Mouse (Mus musculus): ENCODE data around the gene Hist1h4b. TPM values are rescaled to one million over a fixed set of nuclear protein-coding genes. Genes with fewer than 3 reads are reported as not detected.
"Not testable (repeated sequence)": the region's sequence is repeated elsewhere in the genome, so short reads cannot be mapped to it uniquely, and the experiment has no call there.

Hist1h4b gene
- polyA plus RNA-seq, 1 experiment: 11.8 TPM

GRCm38 (mm10) chr13:23745381-23746161 is 11.2 kb upstream of the Hist1h4b start, which contains the start of gene Hist1h3c:
Hist1h3c (minus strand) TSS chr13:23745602.
- peaks cover 9% of the 10 kb centered on the region for H3K36me3 ChIP-seq (ENCODE audit: control insufficient read depth)
- TF ChIP-seq GATA1 (IDR thresholded peaks at IDR 0.05; ENCODE audit: low read length): peak; percentile 24; the same call in 1 of the 2 replicates
- no peak for TF ChIP-seq TAL1 (IDR thresholded peaks at IDR 0.05; ENCODE audit: low read length)
- peak within 1 kb of the TSS; percentile 79 for H3K4me3 ChIP-seq (replicated peaks)
- peaks cover 70% of the 10 kb centered on the region for H3K4me1 ChIP-seq (ENCODE audit: control insufficient read depth)
- H3K9me3 ChIP-seq (ENCODE audit: control insufficient read depth, low read length): no peaks in the 10 kb centered on the region
- H3K27me3 ChIP-seq (ENCODE audit: control insufficient read depth): no peaks in the 10 kb centered on the region

- H3K27me3 ChIP-seq (ENCODE audit: control insufficient read depth); H3K9me3 ChIP-seq (ENCODE audit: control insufficient read depth, low read length); H3K36me3 ChIP-seq (ENCODE audit: control insufficient read depth): not testable (repeated sequence)
- Histone ChIP-seq H3K4me3 (replicated peaks) (peak within 1 kb of the TSS; percentile 79), H3K4me1 (ENCODE audit: control insufficient read depth) (peaks cover 68% of the 10 kb centered on the region)
Observed at GRCm38 (mm10) chr13:23746201-23747080, 10.4 kb upstream of the Hist1h4b start, which contains the start of gene Hist1h2bb. Hist1h2bb (plus strand) TSS chr13:23746734.

DNA sequence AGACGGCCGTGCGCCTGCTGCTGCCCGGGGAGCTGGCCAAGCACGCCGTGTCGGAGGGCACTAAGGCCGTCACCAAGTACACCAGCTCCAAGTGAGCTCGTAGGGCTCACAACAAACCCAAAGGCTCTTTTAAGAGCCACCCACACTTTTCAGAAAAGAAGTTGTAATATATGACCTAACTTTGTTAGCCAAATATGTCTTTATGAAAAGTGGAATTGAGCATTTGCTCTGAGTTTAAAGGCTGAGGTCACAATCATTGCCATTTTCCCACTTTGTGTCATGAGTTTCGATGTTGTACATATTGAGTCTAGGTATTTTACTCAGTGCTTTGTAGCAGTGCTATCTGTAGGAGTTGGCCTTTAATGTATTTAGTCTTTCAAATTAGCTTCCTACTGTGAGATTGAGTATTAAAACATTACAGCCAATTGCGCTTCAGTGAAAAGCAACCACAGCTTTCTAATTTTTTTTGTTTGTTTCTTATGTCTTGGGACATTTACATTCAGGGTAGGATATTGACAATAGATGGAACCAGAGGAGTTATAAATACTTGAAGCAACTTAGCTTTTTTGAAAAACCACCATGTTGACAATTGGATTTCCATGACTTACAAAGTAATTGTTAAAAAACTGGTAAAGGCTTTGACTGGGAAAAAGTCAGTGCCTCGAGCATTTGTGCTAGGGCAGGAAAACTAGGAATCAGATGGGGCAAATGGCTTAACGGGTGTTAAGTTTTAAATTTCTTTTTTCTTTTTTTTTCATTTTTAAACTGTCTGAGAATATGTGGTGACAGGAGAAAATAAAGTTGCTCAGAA is 9.5 kb upstream of the Hist1h4b start:
- TF ChIP-seq GATA1 (IDR thresholded peaks at IDR 0.05; ENCODE audit: low read length): no peak
- TF ChIP-seq TAL1 (IDR thresholded peaks at IDR 0.05; ENCODE audit: low read length): no peak
- Histone ChIP-seq H3K4me3 (replicated peaks) (peak overlapping the region; percentile 63), H3K27me3 (ENCODE audit: control insufficient read depth) (no peaks in the 10 kb centered on the region), H3K36me3 (ENCODE audit: control insufficient read depth) (peaks cover 9% of the 10 kb centered on the region), H3K9me3 (ENCODE audit: control insufficient read depth, low read length) (no peaks in the 10 kb centered on the region), H3K4me1 (ENCODE audit: control insufficient read depth) (peaks cover 62% of the 10 kb centered on the region)

- H3K4me3 ChIP-seq (replicated peaks): peak overlapping the region; percentile 63
- peaks cover 58% of the 10 kb centered on the region for H3K4me1 ChIP-seq (ENCODE audit: control insufficient read depth)
- H3K9me3 ChIP-seq (ENCODE audit: control insufficient read depth, low read length): no peaks in the 10 kb centered on the region
- TF ChIP-seq GATA1 (IDR thresholded peaks at IDR 0.05; ENCODE audit: low read length): no peak
- no peak for TF ChIP-seq TAL1 (IDR thresholded peaks at IDR 0.05; ENCODE audit: low read length)
- peaks cover 9% of the 10 kb centered on the region for H3K36me3 ChIP-seq (ENCODE audit: control insufficient read depth)
- H3K27me3 ChIP-seq (ENCODE audit: control insufficient read depth): no peaks in the 10 kb centered on the region
Observed at GRCm38 (mm10) chr13:23747892-23748288, 8.9 kb upstream of the Hist1h4b start.

DNA sequence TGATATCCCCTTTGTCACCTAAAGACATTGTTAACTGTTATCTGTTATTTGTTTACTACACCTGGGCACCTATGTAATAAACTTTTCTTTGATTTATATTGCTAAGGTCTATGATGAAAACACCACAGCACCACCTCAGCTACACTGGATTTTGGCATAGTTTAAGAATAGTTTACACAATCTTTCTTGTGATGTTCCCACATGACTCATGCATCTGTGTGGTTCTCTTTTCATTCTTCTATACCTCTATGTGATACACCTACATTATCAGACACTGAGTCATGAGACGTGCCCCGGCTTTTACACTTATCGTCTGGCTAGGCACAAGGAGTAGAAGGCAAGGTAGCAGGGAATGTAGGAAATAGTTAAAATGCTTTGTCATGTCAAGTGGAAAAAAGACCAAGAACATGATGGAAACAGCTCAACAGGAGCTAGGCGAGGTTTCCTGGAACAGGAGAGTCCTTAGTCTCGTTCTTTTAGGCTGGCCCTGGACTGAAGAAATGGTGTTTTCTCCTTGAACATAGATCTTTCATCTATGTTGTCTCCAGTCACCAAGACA is 7.2 kb upstream of the Hist1h4b start:
- H3K36me3 ChIP-seq (ENCODE audit: control insufficient read depth): peaks cover 4% of the 10 kb centered on the region
- peaks cover 57% of the 10 kb centered on the region for H3K4me1 ChIP-seq (ENCODE audit: control insufficient read depth)
- no peaks in the 10 kb centered on the region for H3K9me3 ChIP-seq (ENCODE audit: control insufficient read depth, low read length)
- H3K27me3 ChIP-seq (ENCODE audit: control insufficient read depth): no peaks in the 10 kb centered on the region
- H3K4me3 ChIP-seq (replicated peaks): no peak overlapping the region
- TF ChIP-seq TAL1 (IDR thresholded peaks at IDR 0.05; ENCODE audit: low read length) (no peak), GATA1 (IDR thresholded peaks at IDR 0.05; ENCODE audit: low read length) (no peak)

DNA sequence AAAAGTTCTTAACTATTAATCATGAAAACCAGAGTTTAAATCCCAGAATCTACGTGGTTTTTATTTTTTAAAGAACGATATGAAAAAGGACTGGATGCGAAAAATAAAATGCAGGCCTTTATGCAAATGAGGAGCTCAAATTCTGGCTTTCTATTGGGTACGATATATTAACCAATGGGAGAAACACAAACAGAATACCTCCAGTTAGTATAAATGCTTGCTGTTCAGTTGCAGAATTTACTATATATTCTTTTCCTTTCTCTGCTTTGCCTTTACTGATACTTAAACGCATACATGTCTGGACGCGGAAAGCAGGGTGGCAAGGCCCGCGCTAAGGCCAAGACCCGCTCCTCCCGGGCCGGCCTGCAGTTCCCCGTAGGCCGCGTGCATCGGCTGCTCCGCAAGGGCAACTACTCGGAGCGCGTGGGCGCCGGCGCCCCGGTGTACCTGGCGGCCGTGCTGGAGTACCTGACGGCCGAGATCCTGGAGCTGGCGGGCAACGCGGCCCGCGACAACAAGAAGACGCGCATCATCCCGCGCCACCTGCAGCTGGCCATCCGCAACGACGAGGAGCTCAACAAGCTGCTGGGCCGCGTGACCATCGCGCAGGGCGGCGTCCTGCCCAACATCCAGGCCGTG is 5.9 kb upstream of the Hist1h4b start, which contains the start of gene Hist1h2ab:
Gene Hist1h2ab, plus strand, starts transcription at position 288 of the 639 bp plus-strand sequence.
- not testable (repeated sequence) for H3K9me3 ChIP-seq (ENCODE audit: control insufficient read depth, low read length); H3K36me3 ChIP-seq (ENCODE audit: control insufficient read depth); H3K27me3 ChIP-seq (ENCODE audit: control insufficient read depth)
- peaks cover 66% of the 10 kb centered on the region for H3K4me1 ChIP-seq (ENCODE audit: control insufficient read depth)
- H3K4me3 ChIP-seq (replicated peaks): peak within 1 kb of the TSS; percentile 66

- peaks cover 70% of the 10 kb centered on the region for H3K4me1 ChIP-seq (ENCODE audit: control insufficient read depth)
- H3K36me3 ChIP-seq (ENCODE audit: control insufficient read depth): peaks cover 4% of the 10 kb centered on the region
- no peak for TF ChIP-seq TAL1 (IDR thresholded peaks at IDR 0.05; ENCODE audit: low read length)
Observed at GRCm38 (mm10) chr13:23751478-23751956, 5.3 kb upstream of the Hist1h4b start.

DNA sequence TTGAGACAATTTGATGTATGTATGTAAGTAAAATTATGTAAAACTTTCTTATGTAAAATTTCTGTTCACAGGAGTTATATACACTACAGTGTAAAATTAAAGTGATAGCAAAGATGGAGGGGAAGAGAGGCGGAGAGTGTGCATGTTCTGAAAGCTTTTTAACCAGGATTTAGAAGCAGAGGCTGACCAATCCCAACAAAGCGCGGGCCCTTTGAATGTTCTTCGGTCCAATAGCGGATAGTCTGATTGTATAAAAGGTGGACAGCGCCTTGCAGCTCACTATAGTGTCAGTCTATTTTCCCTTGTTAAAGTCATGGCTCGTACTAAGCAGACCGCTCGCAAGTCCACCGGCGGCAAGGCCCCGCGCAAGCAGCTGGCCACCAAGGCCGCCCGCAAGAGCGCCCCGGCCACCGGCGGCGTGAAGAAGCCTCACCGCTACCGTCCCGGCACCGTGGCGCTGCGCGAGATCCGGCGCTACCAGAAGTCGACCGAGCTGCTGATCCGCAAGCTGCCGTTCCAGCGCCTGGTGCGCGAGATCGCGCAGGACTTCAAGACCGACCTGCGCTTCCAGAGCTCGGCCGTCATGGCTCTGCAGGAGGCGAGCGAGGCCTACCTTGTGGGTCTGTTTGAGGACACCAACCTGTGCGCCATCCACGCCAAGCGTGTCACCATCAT is 4.6 kb upstream of the Hist1h4b start, which contains the start of gene Hist1h3b:
Gene Hist1h3b, plus strand, starts transcription at position 201 of the 675 bp plus-strand sequence.
- peak within 1 kb of the TSS; percentile 68 for H3K4me3 ChIP-seq (replicated peaks)
- H3K9me3 ChIP-seq (ENCODE audit: control insufficient read depth, low read length); H3K27me3 ChIP-seq (ENCODE audit: control insufficient read depth); H3K36me3 ChIP-seq (ENCODE audit: control insufficient read depth): not testable (repeated sequence)
- H3K4me1 ChIP-seq (ENCODE audit: control insufficient read depth): peaks cover 70% of the 10 kb centered on the region

More at GRCm38 (mm10) chr13:23751478-23751956, 5.3 kb upstream of the Hist1h4b start:
- no peaks in the 10 kb centered on the region for H3K9me3 ChIP-seq (ENCODE audit: control insufficient read depth, low read length)
- peak overlapping the region; percentile 66 for H3K4me3 ChIP-seq (replicated peaks)
- no peaks in the 10 kb centered on the region for H3K27me3 ChIP-seq (ENCODE audit: control insufficient read depth)

Measured in erythroblast, embryonic 14.5 days (primary cell).